In genomic region chr11:60895915-60896314, GRCm38 (mm10) we compare ENCODE assay signal across 14 mouse cellular contexts. TPM values are rescaled to one million over a fixed set of nuclear protein-coding genes. Genes with fewer than 3 reads are reported as not detected.
DNase-seq lines count a peak whose midpoint lies in the region; ATAC-seq lines count a peak whose summit lies in the region.
"Had no signal": no experiment of that assay in that cellular context is flagged by ENCODE, and none has a peak within 500 bp of the region (broad histone marks: within the 10 kb centered on the region; RNA-seq: fewer than 3 reads in every experiment).

No protein-coding gene starts in this region.

- no peaks in the 10 kb centered on the region for H3K36me3 ChIP-seq in heart, embryonic 15.5 days
- H3K36me3 ChIP-seq in midbrain, embryonic 11.5 days (ENCODE audit: control insufficient read depth, insufficient read depth, low read length) = no peaks in the 10 kb centered on the region
- H3K36me3 ChIP-seq in midbrain, embryonic 14.5 days (ENCODE audit: control insufficient read depth, insufficient read depth, low read length) = no peaks in the 10 kb centered on the region
- H3K36me3 ChIP-seq: liver, embryonic 13.5 days; midbrain, embryonic 10.5 days; neural tube, embryonic 12.5 days had no signal

- H3K9ac ChIP-seq in heart, embryonic 15.5 days = no peak overlapping the region
- no peak overlapping the region for H3K9ac ChIP-seq in midbrain, embryonic 11.5 days (ENCODE audit: low read length)
- H3K9ac ChIP-seq in midbrain, embryonic 14.5 days (replicated peaks; ENCODE audit: low read length) = no peak overlapping the region
- H3K9ac ChIP-seq: liver, embryonic 13.5 days; neural tube, embryonic 12.5 days had no signal

- no peaks in the 10 kb centered on the region for H3K9me3 ChIP-seq in heart, embryonic 15.5 days (replicated peaks)
- no peaks in the 10 kb centered on the region for H3K9me3 ChIP-seq in midbrain, embryonic 11.5 days (ENCODE audit: control insufficient read depth, low read length)
- no peaks in the 10 kb centered on the region for H3K9me3 ChIP-seq in midbrain, embryonic 14.5 days (ENCODE audit: control insufficient read depth, low read length)
- H3K9me3 ChIP-seq: liver, embryonic 13.5 days; midbrain, embryonic 10.5 days; neural tube, embryonic 12.5 days had no signal

- no peaks in the 10 kb centered on the region for H3K27me3 ChIP-seq in heart, embryonic 15.5 days
- H3K27me3 ChIP-seq in midbrain, embryonic 11.5 days (ENCODE audit: control insufficient read depth, insufficient read depth, low read length) = no peaks in the 10 kb centered on the region
- no peaks in the 10 kb centered on the region for H3K27me3 ChIP-seq in midbrain, embryonic 14.5 days (ENCODE audit: control insufficient read depth, insufficient read depth, low read length)
- H3K27me3 ChIP-seq: neural tube, embryonic 12.5 days had no signal

- 11% methylated on average over 4 of the region's 4 CpGs for WGBS in heart, embryonic 15.5 days
- WGBS in midbrain, embryonic 11.5 days = 45% methylated on average over 4 of the region's 4 CpGs
- WGBS in midbrain, embryonic 14.5 days = 42% methylated on average over 4 of the region's 4 CpGs

- DNase-seq in heart, adult 11 months = no peak
- peak; percentile 68 for DNase-seq in midbrain, embryonic 11.5 days (ENCODE audit: low spot score, missing footprints)
- no peak for DNase-seq in midbrain, embryonic 14.5 days
- DNase-seq in kidney, postnatal 4 days = peak; percentile 30 to 45
- no peak for DNase-seq in frontal cortex, postnatal 10 days (ENCODE audit: low spot score in 2 of 2)
- DNase-seq in urinary bladder, postnatal 4 days (ENCODE audit: low spot score in 2 of 2) = no peak
- no peak for DNase-seq in testis, postnatal 14 days (ENCODE audit: low spot score)
- DNase-seq: cerebellum, postnatal 25 days; liver, embryonic 13.5 days; right cerebral cortex, postnatal 14 days had no signal

- no peak overlapping the region for H3K4me3 ChIP-seq in heart, embryonic 15.5 days
- H3K4me3 ChIP-seq in midbrain, embryonic 11.5 days (ENCODE audit: low read depth, low read length) = no peak overlapping the region
- H3K4me3 ChIP-seq in midbrain, embryonic 14.5 days (replicated peaks; ENCODE audit: low read depth, low read length) = no peak overlapping the region
- H3K4me3 ChIP-seq: layer of hippocampus, adult 2 months; liver, embryonic 13.5 days; midbrain, embryonic 10.5 days; neural tube, embryonic 12.5 days had no signal

- no peak for ATAC-seq in heart, embryonic 15.5 days (replicated peaks; ENCODE audit: insufficient number of reproducible peaks, insufficient read depth, low FRiP score, low read depth)
- no peak for ATAC-seq in midbrain, embryonic 11.5 days (ENCODE audit: low FRiP score)
- ATAC-seq in midbrain, embryonic 14.5 days (ENCODE audit: low FRiP score, low TSS enrichment) = no peak

- peaks cover 10% of the 10 kb centered on the region for H3K4me1 ChIP-seq in heart, embryonic 15.5 days (replicated peaks)
- H3K4me1 ChIP-seq in midbrain, embryonic 11.5 days (ENCODE audit: control insufficient read depth, insufficient read depth, low read length) = no peaks in the 10 kb centered on the region
- H3K4me1 ChIP-seq in midbrain, embryonic 14.5 days (ENCODE audit: control insufficient read depth, insufficient read depth, low read length) = no peaks in the 10 kb centered on the region
- H3K4me1 ChIP-seq: liver, embryonic 13.5 days; neural tube, embryonic 12.5 days had no signal

- H3K4me2 ChIP-seq in heart, embryonic 15.5 days = no peak overlapping the region
- no peak overlapping the region for H3K4me2 ChIP-seq in midbrain, embryonic 11.5 days
- no peak overlapping the region for H3K4me2 ChIP-seq in midbrain, embryonic 14.5 days (ENCODE audit: low read length)
- H3K4me2 ChIP-seq: liver, embryonic 13.5 days; neural tube, embryonic 12.5 days had no signal

- H3K27ac ChIP-seq in heart, embryonic 15.5 days = peak overlapping the region; percentile 31
- no peak overlapping the region for H3K27ac ChIP-seq in midbrain, embryonic 11.5 days (ENCODE audit: low read depth, low read length)
- H3K27ac ChIP-seq in midbrain, embryonic 14.5 days (replicated peaks; ENCODE audit: low read depth, low read length) = no peak overlapping the region
- H3K27ac ChIP-seq: layer of hippocampus, adult 2 months; liver, embryonic 13.5 days; midbrain, embryonic 10.5 days; neural tube, embryonic 12.5 days had no signal

RNA-seq across cellular contexts. Expression of gene Tmem11, which starts 16.8 kb away (rescaled TPM):
- 52.1 and 63.2 TPM in 2 replicates for polyA plus RNA-seq in heart, embryonic 15.5 days (2015; fragmentation: Nextera tagmentation; extraction: Ambion mirVana)
- 60.2 and 67.2 TPM in 2 replicates for polyA plus RNA-seq in midbrain, embryonic 11.5 days (2014; fragmentation: Nextera tagmentation; extraction: Ambion mirVana)
- 52.4 and 53.7 TPM in 2 replicates for polyA plus RNA-seq in midbrain, embryonic 14.5 days (2014; fragmentation: Nextera tagmentation; extraction: Ambion mirVana)

RNA-seq across cellular contexts. Expression of gene Natd1, which starts 18.6 kb away (rescaled TPM):
- 11.9 and 22.3 TPM in 2 replicates for polyA plus RNA-seq in heart, embryonic 15.5 days (2015; fragmentation: Nextera tagmentation; extraction: Ambion mirVana)
- polyA plus RNA-seq in midbrain, embryonic 11.5 days (2014; fragmentation: Nextera tagmentation; extraction: Ambion mirVana) = 18.3 and 24.3 TPM in 2 replicates
- polyA plus RNA-seq in midbrain, embryonic 14.5 days (2014; fragmentation: Nextera tagmentation; extraction: Ambion mirVana) = 33.0 and 42.2 TPM in 2 replicates

RNA-seq across cellular contexts. Expression of gene Map2k3, which starts 35.9 kb away (rescaled TPM):
- polyA plus RNA-seq in heart, embryonic 15.5 days (2015; fragmentation: Nextera tagmentation; extraction: Ambion mirVana) = 53.3 and 76.0 TPM in 2 replicates
- polyA plus RNA-seq in midbrain, embryonic 11.5 days (2014; fragmentation: Nextera tagmentation; extraction: Ambion mirVana) = 34.2 and 37.4 TPM in 2 replicates
- 18.5 and 23.2 TPM in 2 replicates for polyA plus RNA-seq in midbrain, embryonic 14.5 days (2014; fragmentation: Nextera tagmentation; extraction: Ambion mirVana)

Comparison
In these comparisons a context has a peak if more than half of its experiments do, and no peak if none do; other contexts are left out.
1. DNase-seq: peak in midbrain, embryonic 11.5 days (single experiment) and kidney, postnatal 4 days (2 of 2); none in heart, adult 11 months (single experiment), midbrain, embryonic 14.5 days (single experiment), frontal cortex, postnatal 10 days (0 of 2), urinary bladder, postnatal 4 days (0 of 2) and testis, postnatal 14 days (single experiment).